Mouse (Mus musculus) MN1 (cell line): ENCODE measurements around the gene Galnt11.

Source experiments
- DNase-seq: peaks from one replicate; pipeline ENCODE4 v3.0.0-alpha.2; 2016; ENCODE audit warnings: low spot score

Galnt11 gene

DNA sequence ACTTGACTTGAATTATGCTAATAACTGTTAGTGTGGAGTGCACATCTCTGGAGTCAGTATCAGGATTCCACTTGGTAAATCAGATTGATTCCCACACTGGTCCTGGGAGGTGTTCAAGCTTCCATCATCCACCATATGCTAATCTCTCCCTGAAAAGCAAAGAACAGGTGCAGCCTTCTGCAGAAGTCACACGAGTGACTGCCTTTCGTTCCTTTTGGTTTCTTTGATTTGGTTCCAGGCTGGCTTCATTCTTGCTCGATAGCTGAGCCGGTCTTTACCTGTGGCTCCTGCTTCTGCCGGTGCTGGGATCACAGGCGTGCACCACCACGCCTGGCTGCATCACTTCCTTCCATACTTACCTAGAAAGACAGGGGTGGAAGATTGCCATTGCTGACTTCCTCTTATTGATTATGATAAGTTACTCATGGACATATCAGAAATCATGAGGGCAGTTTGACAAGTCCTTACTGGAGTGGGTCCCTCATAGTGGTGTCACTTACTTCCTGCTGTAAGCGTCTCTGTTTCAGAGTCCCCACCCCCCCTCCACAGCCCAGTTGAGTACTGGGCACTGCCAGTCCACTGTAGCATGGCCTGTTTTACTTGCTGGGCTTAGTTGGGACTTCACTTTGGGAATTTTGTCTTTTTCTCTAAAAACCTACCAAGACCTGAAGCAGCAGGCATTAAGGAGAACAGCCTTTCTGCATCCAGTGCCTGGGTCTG, 31.3 kb downstream of the Galnt11 start:
- DNase-seq: no peak

GRCm38 (mm10) chr5:25254491-25254890, 32.8 kb downstream of the Galnt11 start:
- no peak for DNase-seq

DNA sequence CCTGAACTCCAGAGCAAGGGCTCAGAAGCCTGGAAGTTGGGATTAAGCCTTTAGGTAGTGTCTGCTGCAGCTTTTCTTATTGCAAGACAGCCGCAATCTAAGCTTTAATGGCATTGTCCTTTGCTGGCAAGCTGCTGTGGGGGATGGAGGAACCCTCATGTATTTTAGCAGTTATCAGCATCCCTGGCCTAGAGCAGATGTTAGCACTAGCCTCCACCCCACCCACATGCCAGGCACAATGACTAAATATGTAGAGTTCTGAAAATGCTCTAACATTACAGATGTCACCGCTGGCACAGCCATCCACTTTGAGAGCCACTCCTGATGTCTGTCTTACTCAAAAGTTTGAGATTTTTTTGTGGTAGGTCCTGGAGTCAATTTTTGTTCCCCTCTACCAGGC, 35.0 kb downstream of the Galnt11 start:
- no peak for DNase-seq

- DNase-seq: no peak
Measured at GRCm38 (mm10) chr5:25261452-25261851, 39.7 kb downstream of the Galnt11 start.

GRCm38 (mm10) chr5:25262266-25262665, 40.6 kb downstream of the Galnt11 start:
- no peak for DNase-seq

DNA sequence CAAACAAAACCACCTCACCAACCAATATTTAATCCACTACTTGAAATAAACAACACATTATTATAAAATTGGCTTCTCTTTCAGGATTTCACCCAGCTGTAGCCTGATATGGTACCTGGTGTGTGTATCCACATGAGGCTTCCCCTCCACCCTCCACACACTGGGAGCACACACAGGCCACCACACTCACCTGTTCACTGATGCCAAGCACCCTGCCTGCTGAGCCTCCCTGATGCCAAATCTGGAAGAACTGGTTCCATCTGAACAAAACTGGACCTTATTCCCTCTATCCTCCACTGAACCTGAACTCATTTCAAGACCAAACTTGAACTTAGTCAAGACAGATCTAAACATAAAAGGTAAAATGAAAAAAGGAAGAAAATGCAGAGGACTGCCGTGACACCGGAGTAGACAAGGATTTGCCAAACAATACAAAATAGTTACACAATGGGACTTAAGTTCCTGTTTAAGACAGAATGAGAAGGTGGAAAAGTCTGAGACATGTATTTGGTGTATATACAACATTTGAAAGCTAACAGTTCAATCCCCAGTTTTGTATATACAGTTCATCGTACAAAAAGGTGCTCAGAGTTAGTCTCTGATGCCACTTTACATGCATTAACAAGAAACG, 46.7 kb downstream of the Galnt11 start:
- no peak for DNase-seq

GRCm38 (mm10) chr5:25275629-25276028, 53.9 kb downstream of the Galnt11 start:
- DNase-seq: no peak

DNA sequence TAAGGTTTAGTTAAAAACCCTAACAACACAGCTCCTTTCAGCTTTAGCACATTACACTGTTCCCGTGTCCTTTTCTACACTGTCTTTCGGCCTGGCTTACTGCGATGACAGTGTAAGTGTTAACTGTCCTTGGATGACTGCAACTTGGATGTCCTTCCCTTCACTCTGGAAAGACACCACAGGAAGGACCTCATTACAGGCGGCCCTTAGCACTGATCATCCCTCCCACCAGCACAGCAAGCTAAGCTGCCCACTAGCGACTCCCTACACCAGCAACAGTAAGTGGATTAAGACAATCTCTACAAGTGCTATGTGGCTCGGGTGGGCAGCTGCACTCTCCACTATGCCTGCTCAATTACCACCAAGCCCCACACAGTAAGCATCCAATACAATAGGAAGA, 54.7 kb downstream of the Galnt11 start:
- DNase-seq: no peak

GRCm38 (mm10) chr5:25283988-25284387, 62.3 kb downstream of the Galnt11 start:
- DNase-seq: no peak

DNA sequence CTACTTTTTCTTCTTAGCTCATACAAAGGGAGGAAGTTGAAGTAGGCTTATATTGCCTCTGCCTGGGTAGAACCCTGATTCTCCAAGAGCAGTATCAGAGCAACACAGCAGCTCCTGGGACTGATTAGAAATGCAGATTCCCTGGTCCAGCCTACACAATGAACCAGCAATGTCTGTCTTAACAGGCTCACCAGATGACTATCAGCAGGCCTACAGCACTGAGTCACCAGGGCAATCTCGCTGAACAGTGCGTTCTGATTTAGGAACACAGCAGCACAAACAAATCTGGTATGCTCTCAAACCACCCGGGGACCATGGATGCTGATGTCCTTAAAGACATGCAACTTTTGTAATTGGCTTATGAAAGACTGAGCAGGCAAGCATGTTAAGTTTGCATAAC, 75.1 kb downstream of the Galnt11 start:
- DNase-seq: peak; percentile 52

DNA sequence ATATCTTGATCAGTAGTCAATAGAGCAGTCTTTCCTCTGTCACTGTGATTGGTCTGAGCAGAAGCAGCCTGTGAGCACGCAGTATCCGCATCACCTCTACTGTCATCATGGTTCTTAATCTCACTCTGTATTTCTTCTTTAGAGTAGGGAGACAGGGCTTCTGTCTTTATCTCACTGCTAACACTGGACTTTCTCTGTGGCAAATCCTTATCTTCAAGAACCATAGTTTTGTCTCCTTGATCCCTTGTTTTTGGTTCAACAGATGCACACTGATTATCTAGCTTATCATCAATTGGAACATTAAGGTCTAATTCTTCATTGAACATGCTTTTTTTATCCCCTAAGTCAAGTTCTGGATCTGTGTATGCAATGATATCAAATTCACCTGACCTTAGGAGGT, 88.5 kb downstream of the Galnt11 start:
- DNase-seq: no peak

DNA sequence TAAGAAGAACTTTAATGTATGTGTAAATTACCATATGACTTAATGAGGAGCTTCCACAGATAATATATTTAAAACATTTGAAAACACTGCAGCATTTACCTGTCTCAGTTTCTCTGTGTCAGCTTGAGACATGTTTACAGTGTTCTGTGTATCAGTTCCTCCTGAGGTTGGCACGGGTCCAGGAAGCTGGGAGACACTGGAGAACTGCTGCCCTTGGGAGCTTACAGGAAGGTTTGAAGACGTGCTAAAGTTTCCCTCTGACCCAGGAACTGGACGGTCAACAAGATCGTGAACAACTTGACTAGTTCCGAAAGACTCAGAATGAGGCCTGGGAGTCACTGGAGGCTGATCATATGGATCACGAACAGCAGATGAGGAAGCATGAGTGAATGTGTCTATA, 92.2 kb downstream of the Galnt11 start:
- peak; percentile 10 for DNase-seq
